Mouse (Mus musculus) C2C12 (cell line): Measurements from ENCODE around the gene Arrb2.

Experiments used
- CEBPB ChIP-seq: IDR thresholded peaks from one replicate; pipeline ENCODE4 v1.6.1; 2011; ENCODE audit warnings: low read depth, mild to moderate bottlenecking, control low read depth, moderate library complexity
- CTCF ChIP-seq: IDR thresholded peaks from one replicate; pipeline ENCODE4 v1.5.1; 2011; ENCODE audit not compliant: control insufficient read depth, insufficient read depth, insufficient read length
- FOSL1 ChIP-seq: IDR thresholded peaks from one replicate; pipeline ENCODE4 v1.8.0; 2011; ENCODE audit warnings: mild to moderate bottlenecking, low read length; ENCODE audit not compliant: poor library complexity, insufficient read depth, severe bottlenecking
- MAX ChIP-seq: IDR thresholded peaks from one replicate; pipeline ENCODE4 v1.6.1; 2011; ENCODE audit warnings: mild to moderate bottlenecking, control low read depth
- MYOD1 ChIP-seq: IDR thresholded peaks from one replicate; pipeline ENCODE4 v1.6.1; 2011; ENCODE audit warnings: low read depth; ENCODE audit not compliant: control insufficient read depth, insufficient read length
- USF1 ChIP-seq: IDR thresholded peaks from one replicate; pipeline ENCODE4 v1.6.1; 2011; ENCODE audit warnings: low read depth, mild to moderate bottlenecking, control low read depth, moderate library complexity

- TF ChIP-seq CTCF (no peak), MAX (no peak), USF1 (no peak), FOSL1 (no peak), MYOD1 (no peak), CEBPB (no peak)
These were observed 1.1 kb downstream of the Arrb2 start for GRCm38 (mm10) chr11:70433569-70433943.
